Mouse (Mus musculus) cerebellum, adult 2 months (tissue): ENCODE measurements at regions not wholly inside any gene's neighbourhood (a gene's known extent, or its start where the extent isn't known, plus 50 kb on each side); places are given as distances from the start of the nearest gene placed in this dataset.

Experiments
- CTCF ChIP-seq: fragments of 200-500 bp; IDR thresholded peaks from 2 replicates; pipeline ENCODE4 v1.5.1; 2011; ENCODE audit warnings: low read depth, mild to moderate bottlenecking, control low read depth, low read length, moderate library complexity, borderline replicate concordance; ENCODE audit not compliant: insufficient read depth
- POLR2A ChIP-seq: fragments of 200-500 bp; IDR thresholded peaks from 2 replicates; pipeline ENCODE4 v1.6.1; 2011; ENCODE audit warnings: low read length, control low read depth, borderline replicate concordance; ENCODE audit not compliant: insufficient read depth

- TF ChIP-seq CTCF (no peak), POLR2A (no peak)
Observed at GRCm38 (mm10) chr6:117516906-117517305, 324.1 kb upstream of the Zfp637 start.
